Mouse (Mus musculus) kidney, adult 2 months (tissue): ENCODE results near the gene Akap11. TPM values are rescaled to one million over a fixed set of nuclear protein-coding genes. Genes with fewer than 3 reads are reported as not detected.

ENCODE experiments used
- DNase-seq: peaks from one replicate; pipeline ENCODE4 v3.0.0; 2021
- H3K27ac ChIP-seq: fragments of 200-500 bp; 2 replicates; pipeline ENCODE4 v1.5.1; 2012; ENCODE audit warnings: low read depth, low read length, control low read depth, inconsistent platforms; ENCODE audit not compliant: insufficient read depth
- H3K27me3 ChIP-seq: fragments of 200-500 bp; replicated peaks from 2 replicates; pipeline ENCODE4 v1.6.1; 2012; ENCODE audit warnings: mild to moderate bottlenecking, moderate library complexity, low read length, inconsistent platforms; ENCODE audit not compliant: control insufficient read depth, insufficient read depth
- H3K36me3 ChIP-seq: fragments of 200-500 bp; 2 replicates; pipeline ENCODE4 v1.6.1; 2012; ENCODE audit warnings: mild to moderate bottlenecking, moderate library complexity, low read length, inconsistent platforms; ENCODE audit not compliant: control insufficient read depth, insufficient read depth
- H3K4me1 ChIP-seq: fragments of 200-500 bp; 2 replicates; pipeline ENCODE4 v1.6.1; 2011; ENCODE audit warnings: low read length; ENCODE audit not compliant: control insufficient read depth, insufficient read depth
- H3K4me3 ChIP-seq: fragments of 200-500 bp; 2 replicates; pipeline ENCODE4 v1.5.1; 2011; ENCODE audit warnings: mild to moderate bottlenecking, low read depth, low read length, control low read depth; ENCODE audit not compliant: insufficient read depth
- CTCF ChIP-seq: fragments of 200-500 bp; conservative IDR thresholded peaks from 2 replicates; pipeline ENCODE4 v1.5.1; 2011; ENCODE audit warnings: low read depth, mild to moderate bottlenecking, control low read depth, low read length, moderate library complexity, mixed read lengths; ENCODE audit not compliant: insufficient read depth, insufficient read length
- POLR2A ChIP-seq: fragments of 200-500 bp; IDR thresholded peaks from one replicate; pipeline ENCODE4 v1.6.1; 2011; ENCODE audit warnings: low read depth, low read length, control low read depth
- WGBS: fragments of 180-500 bp; shearing (Covaris S2); methylation state at CpG from one replicate; pipeline ENCODE4 v1.1.7; 2018; 5-methylcytosine and 5-hydroxymethylcytosine counted together
- polyA plus RNA-seq: library from polyadenylated mRNA; depleted of rRNA; stranded (reverse); fragments of >200 nt; gene quantifications from 2 replicates; pipeline ENCODE4 v1.2.3, GENCODE M21; 2012

Gene Akap11
- polyA plus RNA-seq, 1 experiment = 9.1 TPM

- Histone ChIP-seq H3K4me1 (no peaks in the 10 kb centered on the region), H3K4me3 (no peak overlapping the region), H3K27ac (no peak overlapping the region), H3K36me3 (no peaks in the 10 kb centered on the region), H3K27me3 (no peaks in the 10 kb centered on the region)
- DNase-seq = no peak
- WGBS = 94% methylated on average over 4 of the region's 4 CpGs
- no peak for TF ChIP-seq CTCF
- no peak for TF ChIP-seq POLR2A
Measured at GRCm38 (mm10) chr14:78470714-78471113, 65.9 kb downstream of the Akap11 start.

- Histone ChIP-seq H3K4me1 (no peaks in the 10 kb centered on the region), H3K27ac (no peak overlapping the region), H3K36me3 (no peaks in the 10 kb centered on the region), H3K4me3 (no peak overlapping the region), H3K27me3 (no peaks in the 10 kb centered on the region)
- peak; percentile 44 for DNase-seq
- 61% methylated on average over 7 of the region's 7 CpGs for WGBS
- TF ChIP-seq CTCF = no peak
- no peak for TF ChIP-seq POLR2A
Measured at GRCm38 (mm10) chr14:78468991-78469390, 67.6 kb downstream of the Akap11 start.

GRCm38 (mm10) chr14:78467994-78468393 lies 68.6 kb downstream of the Akap11 start:
- WGBS = 95% methylated on average over 4 of the region's 4 CpGs
- Histone ChIP-seq H3K27me3 (no peaks in the 10 kb centered on the region), H3K4me3 (no peak overlapping the region), H3K4me1 (no peaks in the 10 kb centered on the region), H3K27ac (no peak overlapping the region), H3K36me3 (no peaks in the 10 kb centered on the region)
- DNase-seq = no peak
- TF ChIP-seq POLR2A (no peak), CTCF (no peak)

DNA sequence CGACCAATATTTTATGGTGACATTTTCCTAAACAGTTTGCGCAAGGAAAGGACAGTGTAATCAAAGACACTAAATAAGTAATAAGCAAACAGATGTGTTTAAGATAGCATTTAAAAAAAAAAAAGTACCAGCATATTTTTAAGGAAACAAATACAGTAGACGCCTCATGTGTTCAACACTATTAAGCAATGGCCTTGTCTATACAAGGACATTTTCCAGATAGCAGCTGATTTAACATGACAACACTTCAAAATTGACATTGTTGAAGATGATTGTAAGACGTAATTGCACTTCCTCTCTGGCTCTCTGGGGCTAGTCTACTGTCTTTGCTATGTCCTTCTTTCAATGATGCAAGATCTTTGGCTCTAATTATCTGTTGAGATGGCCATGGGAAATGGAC lies 72.3 kb downstream of the Akap11 start:
- Histone ChIP-seq H3K4me3 (no peak overlapping the region), H3K27ac (no peak overlapping the region), H3K36me3 (no peaks in the 10 kb centered on the region), H3K27me3 (no peaks in the 10 kb centered on the region), H3K4me1 (no peaks in the 10 kb centered on the region)
- 77% methylated on average over 4 of the region's 4 CpGs for WGBS
- TF ChIP-seq POLR2A (no peak), CTCF (no peak)
- no peak for DNase-seq

DNA sequence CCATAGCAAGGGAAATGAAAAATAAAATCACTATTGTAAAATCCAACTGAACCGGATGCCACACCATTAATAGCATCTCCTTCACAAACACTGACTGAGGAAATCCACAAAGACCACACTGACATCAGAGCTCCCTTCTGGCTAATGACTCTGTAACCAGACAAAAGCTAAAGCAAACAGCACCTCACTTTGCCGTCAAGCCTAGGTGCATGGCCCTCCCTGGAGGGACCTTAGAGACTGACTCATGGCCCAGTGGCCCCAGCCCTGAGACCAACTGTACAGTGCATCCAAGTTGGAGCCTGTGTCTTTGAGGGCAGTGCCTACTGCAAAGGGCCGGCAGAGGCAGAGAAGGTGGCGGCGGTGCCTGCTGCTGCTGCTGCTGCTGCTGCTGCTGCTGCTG lies 77.5 kb downstream of the Akap11 start:
- no peak for TF ChIP-seq POLR2A
- TF ChIP-seq CTCF = no peak
- Histone ChIP-seq H3K36me3 (no peaks in the 10 kb centered on the region), H3K27me3 (no peaks in the 10 kb centered on the region), H3K4me3 (no peak overlapping the region), H3K4me1 (no peaks in the 10 kb centered on the region), H3K27ac (no peak overlapping the region)
- DNase-seq = no peak
- WGBS = 58% methylated on average over 5 of the region's 5 CpGs

DNA sequence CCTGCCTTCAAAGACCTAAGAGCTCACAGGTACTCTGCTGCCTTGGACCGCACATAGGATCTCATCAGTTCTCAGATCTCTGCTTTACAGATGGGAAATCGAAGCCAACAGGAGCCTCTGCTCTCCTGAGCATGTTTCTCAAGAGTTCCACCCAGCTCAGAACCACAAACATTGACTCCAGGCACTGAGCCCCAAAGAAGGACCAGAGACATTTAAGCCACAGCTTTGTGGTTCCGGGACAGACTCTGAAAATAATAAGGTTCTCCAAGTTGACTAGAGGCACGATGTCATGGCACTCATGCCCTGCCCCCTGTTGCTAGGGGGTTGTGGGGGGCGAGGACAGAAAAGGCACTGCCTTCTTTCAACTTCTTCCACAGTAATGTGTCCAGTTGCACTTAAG lies 77.9 kb downstream of the Akap11 start:
- H3K27ac ChIP-seq = no peak overlapping the region
- WGBS = 79% methylated on average over 5 of the region's 5 CpGs
- H3K27me3 ChIP-seq = no peaks in the 10 kb centered on the region
- H3K4me3 ChIP-seq = no peak overlapping the region
- H3K4me1 ChIP-seq = no peaks in the 10 kb centered on the region
- TF ChIP-seq CTCF (no peak), POLR2A (no peak)
- no peaks in the 10 kb centered on the region for H3K36me3 ChIP-seq
- DNase-seq = no peak

DNA sequence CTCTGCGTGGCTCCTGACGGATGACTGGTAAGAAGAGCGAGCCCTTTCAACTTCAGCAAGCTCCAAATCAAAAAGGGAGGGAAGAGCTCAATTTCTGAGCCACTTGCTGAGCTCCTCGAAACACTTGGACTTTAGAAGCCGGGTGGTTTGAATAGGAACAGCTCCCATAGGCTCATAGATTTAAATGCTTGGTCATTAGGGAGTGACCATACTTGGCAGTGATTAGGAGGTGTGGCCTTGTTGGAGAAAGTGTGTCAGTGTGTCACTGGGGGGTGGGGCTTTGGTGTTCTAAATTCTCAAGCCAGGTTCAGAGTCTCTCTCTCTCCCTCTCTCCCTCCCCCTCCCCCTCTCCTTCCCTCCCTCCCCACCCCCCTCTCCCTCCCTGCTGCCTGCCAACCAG lies 81.6 kb downstream of the Akap11 start:
- TF ChIP-seq CTCF (no peak), POLR2A (no peak)
- no peaks in the 10 kb centered on the region for H3K4me1 ChIP-seq
- H3K27me3 ChIP-seq = no peaks in the 10 kb centered on the region
- H3K4me3 ChIP-seq = no peak overlapping the region
- no peaks in the 10 kb centered on the region for H3K36me3 ChIP-seq
- whole genome bisulfite sequencing = 85% methylated on average over 5 of the region's 5 CpGs
- H3K27ac ChIP-seq = no peak overlapping the region
- no peak for DNase-seq

DNA sequence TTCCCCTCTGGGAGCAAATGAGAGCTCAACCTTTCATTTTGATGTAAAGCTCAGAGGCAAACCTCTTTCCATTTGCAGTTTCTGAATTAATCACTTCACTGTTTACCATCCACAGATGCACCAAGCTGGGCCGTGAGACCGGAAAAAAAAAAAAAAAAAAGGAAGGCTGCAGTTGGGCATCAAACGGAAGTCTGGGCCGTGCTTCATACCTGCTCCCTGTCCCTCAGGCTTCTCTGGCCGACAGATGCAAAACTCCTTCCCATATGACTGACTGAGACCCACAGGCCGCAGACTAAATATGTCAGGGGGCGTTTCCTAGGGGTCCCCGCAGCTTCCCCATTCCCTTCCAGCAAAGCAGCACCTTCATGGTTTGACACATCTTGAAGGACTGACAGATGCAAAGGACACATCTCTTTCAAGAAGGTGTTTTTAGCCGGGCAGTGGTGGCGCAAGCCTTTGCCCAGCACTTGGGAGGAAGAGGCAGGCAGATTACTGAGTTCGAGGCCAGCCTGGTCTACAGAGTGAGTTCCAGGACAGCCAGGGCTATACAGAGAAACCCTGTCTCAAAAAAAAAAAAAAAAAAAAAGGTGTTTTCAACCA lies 87.7 kb downstream of the Akap11 start:
- H3K27me3 ChIP-seq = no peaks in the 10 kb centered on the region
- H3K4me1 ChIP-seq = no peaks in the 10 kb centered on the region
- no peak overlapping the region for H3K27ac ChIP-seq
- TF ChIP-seq CTCF (no peak), POLR2A (no peak)
- 82% methylated on average over 11 of the region's 11 CpGs for WGBS
- no peak overlapping the region for H3K4me3 ChIP-seq
- DNase-seq = no peak
- no peaks in the 10 kb centered on the region for H3K36me3 ChIP-seq
